Mouse (Mus musculus) limb, embryonic 14.5 days (tissue): ENCODE data around the gene Mettl7a1. TPM values are rescaled to one million over a fixed set of nuclear protein-coding genes. Genes with fewer than 3 reads are reported as not detected.
"Not testable (repeated sequence)": the region's sequence is repeated elsewhere in the genome, so short reads cannot be mapped to it uniquely, and the experiment has no call there.

Experiments
- ATAC-seq: fragments of 200-750 bp; cut with Nextera tagmentation; 2 replicates; pipeline ENCODE4 v1.8.0; 2017; ENCODE audit warnings: low read depth, moderate number of reproducible peaks, moderate TSS enrichment; ENCODE audit not compliant: low FRiP score
- DNase-seq: peaks from one replicate; pipeline ENCODE4 v3.0.0-alpha.2; 2015; ENCODE audit warnings: low spot score
- H3K27ac ChIP-seq: fragments of 300-500 bp; sonication (generic); replicated peaks from 2 replicates; pipeline ENCODE4 v1.5.1; 2014; ENCODE audit warnings: low read depth, mild to moderate bottlenecking, low read length, moderate library complexity, mixed read lengths
- H3K27me3 ChIP-seq: fragments of 300-500 bp; sonication (generic); 2 replicates; pipeline ENCODE4 v1.6.1; 2014; ENCODE audit warnings: low read length, mixed read lengths; ENCODE audit not compliant: control insufficient read depth, insufficient read depth
- H3K36me3 ChIP-seq: fragments of 300-500 bp; sonication (generic); 2 replicates; pipeline ENCODE4 v1.6.1; 2014; ENCODE audit warnings: mild to moderate bottlenecking, low read length, moderate library complexity, mixed read lengths; ENCODE audit not compliant: control insufficient read depth, insufficient read depth
- H3K4me1 ChIP-seq: fragments of 300-500 bp; sonication (generic); 2 replicates; pipeline ENCODE4 v1.6.1; 2014; ENCODE audit warnings: antibody characterized with exemption, low read length, mixed read lengths; ENCODE audit not compliant: control insufficient read depth, insufficient read depth
- H3K4me2 ChIP-seq: fragments of 300-500 bp; sonication (generic); replicated peaks from 2 replicates; pipeline ENCODE4 v1.6.1; 2014; ENCODE audit warnings: low read depth, mild to moderate bottlenecking, low read length, moderate library complexity; ENCODE audit not compliant: severe bottlenecking
- H3K4me3 ChIP-seq: fragments of 300-500 bp; sonication (generic); replicated peaks from 2 replicates; pipeline ENCODE4 v1.5.1; 2014; ENCODE audit warnings: low read length
- H3K9ac ChIP-seq: fragments of 300-500 bp; sonication (generic); 2 replicates; pipeline ENCODE4 v1.6.1; 2014; ENCODE audit warnings: mild to moderate bottlenecking, low read depth, low read length, moderate library complexity; ENCODE audit not compliant: severe bottlenecking
- H3K9me3 ChIP-seq: fragments of 300-500 bp; sonication (generic); 2 replicates; pipeline ENCODE4 v1.6.1; 2016; ENCODE audit warnings: low read length; ENCODE audit not compliant: control insufficient read depth
- POLR2A ChIP-seq: fragments of 200-500 bp; IDR thresholded peaks from 2 replicates; pipeline ENCODE4 v1.8.0; 2012; ENCODE audit warnings: inconsistent platforms, mild to moderate bottlenecking, moderate library complexity, borderline replicate concordance; ENCODE audit not compliant: insufficient read depth, insufficient read length; ENCODE audit errors: extremely low read depth
- WGBS: fragments of 180-500 bp; shearing (Covaris S2); extraction: QIAGEN DNeasy Blood & Tissue Kit; methylation state at CpG from one replicate; pipeline ENCODE4 v1.1.7; 2014; 5-methylcytosine and 5-hydroxymethylcytosine counted together
- polyA plus RNA-seq, 2 experiments: library from polyadenylated mRNA; depleted of rRNA in 1 of 2; stranded (reverse) in 1 of 2; unstranded in 1 of 2; fragments of >200 nt; fragmentation: Nextera tagmentation in 1 of 2; extraction: Ambion mirVana in 1 of 2; gene quantifications; 2 replicates each; pipeline versions ENCODE4 v1.2.1 to v1.2.3; 2012 to 2014

The Mettl7a1 gene
- polyA plus RNA-seq, 2 experiments: 3.0 to 14.9 TPM

- no peak overlapping the region for H3K27ac ChIP-seq
- H3K4me3 ChIP-seq: no peak overlapping the region
- ATAC-seq (no peak), DNase-seq (no peak)
- no peak overlapping the region for H3K4me2 ChIP-seq
- no peaks in the 10 kb centered on the region for H3K9me3 ChIP-seq
- H3K9ac ChIP-seq: no peak overlapping the region
- H3K27me3 ChIP-seq: no peaks in the 10 kb centered on the region
- no peaks in the 10 kb centered on the region for H3K36me3 ChIP-seq
- WGBS: 41% methylated on average over 5 of the region's 5 CpGs
- TF ChIP-seq POLR2A: no peak
- H3K4me1 ChIP-seq: peaks cover 10% of the 10 kb centered on the region
Measured at GRCm38 (mm10) chr15:100355876-100356275, 51.9 kb downstream of the Mettl7a1 start.

- ATAC-seq: no peak
- no peak within 1 kb of the TSS for H3K4me2 ChIP-seq
- no peak within 1 kb of the TSS for H3K9ac ChIP-seq
- no peaks in the 10 kb centered on the region for H3K27me3 ChIP-seq
- no peaks in the 10 kb centered on the region for H3K9me3 ChIP-seq
- no peak for DNase-seq
- TF ChIP-seq POLR2A: no peak
- H3K27ac ChIP-seq: no peak within 1 kb of the TSS
- no peaks in the 10 kb centered on the region for H3K36me3 ChIP-seq
- no peaks in the 10 kb centered on the region for H3K4me1 ChIP-seq
- WGBS: 52% methylated on average over 7 of the region's 7 CpGs
- no peak within 1 kb of the TSS for H3K4me3 ChIP-seq
Measured at GRCm38 (mm10) chr15:100364242-100364641, 60.3 kb downstream of the Mettl7a1 start, which contains the start of gene Higd1c. Gene Higd1c (plus strand): TSS chr15:100364542.

- H3K27me3 ChIP-seq, DNase-seq, H3K9ac ChIP-seq, H3K27ac ChIP-seq, ATAC-seq, H3K4me3 ChIP-seq, H3K36me3 ChIP-seq, H3K4me2 ChIP-seq, H3K4me1 ChIP-seq, H3K9me3 ChIP-seq: not testable (repeated sequence)
- WGBS: 25% methylated on average over 8 of the region's 9 CpGs
Measured at GRCm38 (mm10) chr15:100365967-100366366, 62.0 kb downstream of the Mettl7a1 start.

- DNase-seq (no peak), ATAC-seq (no peak)
- Histone ChIP-seq H3K4me2 (no peak overlapping the region), H3K27me3 (no peaks in the 10 kb centered on the region), H3K4me3 (no peak overlapping the region), H3K36me3 (no peaks in the 10 kb centered on the region), H3K4me1 (no peaks in the 10 kb centered on the region), H3K27ac (no peak overlapping the region), H3K9me3 (no peaks in the 10 kb centered on the region), H3K9ac (no peak overlapping the region)
- no peak for TF ChIP-seq POLR2A
- 31% methylated on average over 7 of the region's 7 CpGs for WGBS
Measured at GRCm38 (mm10) chr15:100367119-100367518, 63.2 kb downstream of the Mettl7a1 start.

- no peak for ATAC-seq
Measured at GRCm38 (mm10) chr15:100375066-100375465, 71.1 kb downstream of the Mettl7a1 start.

GRCm38 (mm10) chr15:100377847-100378505 lies 74.0 kb downstream of the Mettl7a1 start:
- not testable (repeated sequence) for ATAC-seq, H3K27me3 ChIP-seq, H3K4me2 ChIP-seq, H3K4me1 ChIP-seq, H3K4me3 ChIP-seq, H3K9ac ChIP-seq, DNase-seq, H3K36me3 ChIP-seq, H3K9me3 ChIP-seq, H3K27ac ChIP-seq
- 19% methylated on average over 2 of the region's 9 CpGs for WGBS

More at GRCm38 (mm10) chr15:100375066-100375465, 71.1 kb downstream of the Mettl7a1 start:
- TF ChIP-seq POLR2A: no peak
- H3K27ac ChIP-seq: no peak overlapping the region
- H3K4me2 ChIP-seq: no peak overlapping the region
- H3K27me3 ChIP-seq: no peaks in the 10 kb centered on the region
- no peak overlapping the region for H3K4me3 ChIP-seq
- 30% methylated on average over 5 of the region's 5 CpGs for WGBS
- H3K9me3 ChIP-seq: peaks cover 4% of the 10 kb centered on the region; the same call in 1 of the 2 replicates
- H3K9ac ChIP-seq: no peak overlapping the region
- H3K4me1 ChIP-seq: no peaks in the 10 kb centered on the region
- H3K36me3 ChIP-seq: no peaks in the 10 kb centered on the region
- peak; percentile 68 for DNase-seq

Other genes starting within 250 kb of the Mettl7a1 start
- gene Atf1, start 76.3 kb upstream of the Mettl7a1 start, polyA plus RNA-seq (2012; rRNA removed): 44.2 and 49.4 TPM in 2 replicates
- gene Atf1, start 76.3 kb upstream of the Mettl7a1 start, polyA plus RNA-seq (2014; fragmentation: Nextera tagmentation; extraction: Ambion mirVana): 32.8 and 43.1 TPM in 2 replicates
- gene Tmprss12, start 23.3 kb upstream of the Mettl7a1 start, polyA plus RNA-seq (2012; rRNA removed): not detected in 2 replicates
- gene Tmprss12, start 23.3 kb upstream of the Mettl7a1 start, polyA plus RNA-seq (2014; fragmentation: Nextera tagmentation; extraction: Ambion mirVana): not detected in 2 replicates
- 0.55 and 0.60 TPM in 2 replicates for gene Mettl7a3, start 30.8 kb downstream of the Mettl7a1 start, polyA plus RNA-seq (2012; rRNA removed)
- 0.64 and 0.70 TPM in 2 replicates for gene Mettl7a3, start 30.8 kb downstream of the Mettl7a1 start, polyA plus RNA-seq (2014; fragmentation: Nextera tagmentation; extraction: Ambion mirVana)
- 0.05 TPM in 1 of 2 replicates, not detected in the other for gene Methig1, start 49.0 kb downstream of the Mettl7a1 start, polyA plus RNA-seq (2012; rRNA removed)
- not detected in 2 replicates for gene Methig1, start 49.0 kb downstream of the Mettl7a1 start, polyA plus RNA-seq (2014; fragmentation: Nextera tagmentation; extraction: Ambion mirVana)
- 0.08 and 0.13 TPM in 2 replicates for gene Mettl7a2, start 49.1 kb downstream of the Mettl7a1 start, polyA plus RNA-seq (2012; rRNA removed)
- gene Mettl7a2, start 49.1 kb downstream of the Mettl7a1 start, polyA plus RNA-seq (2014; fragmentation: Nextera tagmentation; extraction: Ambion mirVana): not detected in 2 replicates
- gene Higd1c, start 60.4 kb downstream of the Mettl7a1 start, polyA plus RNA-seq (2012; rRNA removed): not detected in 2 replicates
- gene Higd1c, start 60.4 kb downstream of the Mettl7a1 start, polyA plus RNA-seq (2014; fragmentation: Nextera tagmentation; extraction: Ambion mirVana): not detected in 2 replicates
- 0.03 and 0.04 TPM in 2 replicates for gene Gm5475, start 118.0 kb downstream of the Mettl7a1 start, polyA plus RNA-seq (2012; rRNA removed)
- 0.12 TPM in 1 of 2 replicates, not detected in the other for gene Gm5475, start 118.0 kb downstream of the Mettl7a1 start, polyA plus RNA-seq (2014; fragmentation: Nextera tagmentation; extraction: Ambion mirVana)
- gene Slc11a2, start 120.9 kb downstream of the Mettl7a1 start, polyA plus RNA-seq (2012; rRNA removed): 30.3 and 41.1 TPM in 2 replicates
- 20.4 TPM in 2 replicates for gene Slc11a2, start 120.9 kb downstream of the Mettl7a1 start, polyA plus RNA-seq (2014; fragmentation: Nextera tagmentation; extraction: Ambion mirVana)
- gene Letmd1, start 164.9 kb downstream of the Mettl7a1 start, polyA plus RNA-seq (2012; rRNA removed): 62.4 and 72.0 TPM in 2 replicates
- gene Letmd1, start 164.9 kb downstream of the Mettl7a1 start, polyA plus RNA-seq (2014; fragmentation: Nextera tagmentation; extraction: Ambion mirVana): 27.9 and 29.8 TPM in 2 replicates
- 14.6 and 17.9 TPM in 2 replicates for gene Csrnp2, start 191.3 kb downstream of the Mettl7a1 start, polyA plus RNA-seq (2012; rRNA removed)
- 18.2 and 20.8 TPM in 2 replicates for gene Csrnp2, start 191.3 kb downstream of the Mettl7a1 start, polyA plus RNA-seq (2014; fragmentation: Nextera tagmentation; extraction: Ambion mirVana)
- 30.1 and 30.5 TPM in 2 replicates for gene Tfcp2, start 247.9 kb downstream of the Mettl7a1 start, polyA plus RNA-seq (2012; rRNA removed)
- 23.2 and 26.1 TPM in 2 replicates for gene Tfcp2, start 247.9 kb downstream of the Mettl7a1 start, polyA plus RNA-seq (2014; fragmentation: Nextera tagmentation; extraction: Ambion mirVana)